Mouse (Mus musculus): ENCODE measurements at regions not wholly inside any gene's neighbourhood (a gene's known extent, or its start where the extent isn't known, plus 50 kb on each side); places are given as distances from the start of the nearest gene placed in this dataset.

DNA sequence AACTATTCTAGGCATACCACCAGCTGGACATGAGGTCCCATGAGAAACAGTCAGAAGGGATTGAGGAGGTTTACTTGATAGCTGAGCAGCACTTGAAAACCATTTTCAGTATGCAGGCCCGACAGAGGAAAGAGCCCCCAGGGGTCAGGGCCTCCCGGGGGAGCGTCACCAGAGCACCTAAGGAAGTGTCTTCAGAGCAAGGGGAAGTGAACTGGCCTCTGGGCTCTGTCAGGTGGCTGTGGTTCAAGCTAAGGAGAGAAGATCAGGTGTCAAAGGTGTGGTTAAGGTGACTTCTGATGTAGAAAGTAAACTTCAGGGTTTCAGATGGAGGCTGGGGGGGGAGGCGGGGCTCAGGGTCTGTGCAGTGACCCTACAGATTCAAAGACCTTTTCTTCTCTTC is 57.3 kb downstream of the Bhlhe40 start:
- DNase-seq (ENCODE audit: low read depth, low spot score) = peak; percentile 25

DNA sequence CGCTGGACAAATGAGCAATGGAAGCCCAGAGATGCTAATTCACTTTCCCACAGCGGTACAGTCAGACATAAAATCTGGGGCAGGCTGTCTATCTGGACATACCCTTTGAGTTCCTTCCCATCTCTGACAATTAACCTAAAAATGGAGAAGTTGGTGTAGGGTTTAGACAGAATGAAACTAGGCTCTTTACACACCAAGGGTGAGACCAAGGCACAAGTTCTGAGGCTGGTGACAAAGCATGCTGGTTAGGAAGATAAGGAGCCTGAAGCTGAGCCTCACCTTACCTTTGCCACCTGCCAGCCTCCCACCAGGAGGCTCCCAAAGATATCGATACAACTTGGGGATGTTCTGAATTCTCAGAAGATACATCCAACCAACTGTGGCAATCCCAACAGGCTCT is 58.5 kb downstream of the Bhlhe40 start:
- no peak for DNase-seq (ENCODE audit: low read depth, low spot score)

DNA sequence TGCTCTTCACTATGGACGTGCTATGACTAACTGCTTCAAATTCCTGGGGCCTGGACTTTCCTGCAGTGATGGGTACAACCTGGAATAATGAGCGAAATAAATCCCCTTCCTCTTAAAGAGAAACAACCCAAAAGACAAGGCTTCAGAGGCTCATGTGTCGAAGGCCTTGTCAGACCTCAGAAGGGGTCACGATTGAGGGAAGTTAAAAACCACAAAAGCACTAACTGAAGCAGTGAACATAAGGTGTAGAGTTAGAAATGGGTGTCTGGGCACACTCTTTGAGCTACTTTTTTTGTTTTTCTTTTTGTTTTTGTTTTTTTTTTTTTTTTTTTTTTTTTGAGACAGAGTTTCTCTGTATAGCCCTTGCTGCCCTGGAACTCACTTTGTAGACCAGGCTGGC is 59.5 kb downstream of the Bhlhe40 start:
- DNase-seq (ENCODE audit: low read depth, low spot score) = no peak

DNA sequence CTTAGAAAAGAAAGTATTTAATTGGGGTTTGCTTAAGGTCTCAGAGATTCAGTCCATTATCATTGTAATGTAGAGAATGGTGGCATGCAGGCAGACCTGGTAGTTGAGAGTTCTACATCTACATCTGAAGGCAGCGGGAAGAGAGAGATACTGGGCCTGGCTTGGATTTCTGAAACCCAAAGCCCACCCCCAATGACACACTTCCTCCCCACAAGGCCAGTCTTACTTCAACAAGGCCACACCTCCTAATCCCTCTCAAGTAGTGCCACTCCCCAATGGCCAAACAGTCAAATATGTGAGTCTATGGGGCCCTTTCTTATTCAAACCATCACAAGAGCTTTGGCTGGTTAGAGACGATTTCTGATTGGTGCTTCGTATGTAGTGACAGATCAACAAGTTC is 60.5 kb downstream of the Bhlhe40 start:
- DNase-seq (ENCODE audit: low read depth, low spot score) = no peak

DNA sequence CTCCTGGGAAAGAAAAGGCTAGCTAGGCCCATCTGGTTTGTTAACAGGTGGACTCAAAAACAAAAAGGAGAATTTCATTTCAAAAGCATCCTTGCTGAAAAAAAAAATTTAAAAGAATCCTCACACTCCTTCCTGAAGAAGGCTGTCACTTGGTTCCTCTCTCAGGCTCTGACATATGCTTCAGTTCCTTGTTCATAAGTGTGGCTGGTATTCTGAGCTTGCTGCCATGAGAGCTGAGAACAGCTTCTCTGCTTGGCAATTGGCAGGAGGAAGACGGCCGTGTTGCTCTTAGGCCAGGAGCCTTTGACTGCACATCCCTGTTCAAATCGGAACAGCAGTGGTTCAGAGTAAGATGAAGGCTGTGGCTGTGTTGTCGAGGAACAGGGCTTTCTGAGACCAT is 61.1 kb downstream of the Bhlhe40 start:
- DNase-seq (ENCODE audit: low read depth, low spot score) = no peak

DNA sequence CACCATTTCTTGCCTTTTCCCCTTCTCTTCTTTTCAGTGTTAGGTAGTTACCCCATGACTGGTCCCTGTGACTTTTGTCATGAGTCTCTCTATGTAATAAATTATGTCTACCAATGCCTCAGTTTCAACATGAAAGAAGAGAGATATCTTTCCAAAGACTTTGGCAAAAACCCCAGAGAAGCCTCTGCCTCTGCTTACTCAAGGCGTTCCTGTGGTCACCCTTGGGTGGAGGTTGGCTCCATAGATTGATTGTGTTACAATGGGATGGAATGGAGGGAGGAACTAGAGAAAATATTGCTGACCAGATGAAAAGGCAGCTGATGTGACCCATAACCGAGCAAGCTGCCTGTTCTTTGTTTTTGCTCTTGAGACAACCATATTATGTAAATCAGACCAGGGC is 59.7 kb upstream of the Arl8b start:
- DNase-seq (ENCODE audit: low read depth, low spot score) = no peak

DNA sequence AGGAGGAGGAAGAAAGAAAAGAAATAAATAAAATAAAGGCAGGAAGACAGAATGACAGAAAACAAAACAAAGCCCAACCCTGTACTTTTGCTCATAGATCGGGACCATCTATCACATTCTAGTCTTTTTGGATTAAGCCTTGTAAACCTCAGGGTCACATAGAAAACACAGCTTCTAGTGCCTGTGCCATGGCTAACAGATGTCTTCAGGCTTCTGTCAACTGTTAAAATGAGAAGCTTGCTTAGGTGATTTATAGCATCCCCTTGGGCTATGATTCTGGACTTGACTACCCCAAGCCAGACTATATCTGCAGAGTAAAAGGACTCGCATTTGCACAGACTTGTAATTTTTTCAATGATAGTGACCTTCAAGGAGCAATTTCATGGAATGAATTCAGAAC is 59.1 kb upstream of the Arl8b start:
- no peak for DNase-seq (ENCODE audit: low read depth, low spot score)

DNA sequence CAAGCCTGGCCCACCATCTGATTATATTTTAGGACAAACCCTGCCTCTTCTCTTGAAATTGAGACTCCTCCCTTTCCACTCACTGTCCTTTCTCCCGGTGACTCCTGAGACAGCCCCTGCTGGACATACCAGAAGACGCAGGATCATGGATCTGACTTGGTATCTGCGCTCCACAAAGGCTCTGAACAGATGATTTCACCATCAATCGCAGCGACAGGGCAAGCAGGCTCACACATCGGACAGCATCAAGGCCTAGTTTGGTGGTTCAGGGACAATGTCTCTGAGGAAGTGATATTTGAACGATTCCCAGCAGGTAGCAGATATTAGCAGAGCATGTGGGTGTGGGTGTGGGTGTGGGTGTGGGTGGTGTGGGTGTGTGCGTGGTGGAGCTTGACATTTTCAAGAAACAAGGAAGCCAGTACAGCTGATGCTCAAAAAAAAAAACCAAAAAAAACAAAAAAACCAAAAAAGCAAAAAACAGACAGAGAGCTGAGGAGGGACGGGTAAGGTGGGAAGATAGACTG is 51.7 kb upstream of the Arl8b start:
- no peak for DNase-seq (ENCODE audit: low read depth, low spot score)
